Mouse (Mus musculus): ENCODE measurements around the gene Skap1.

DNA sequence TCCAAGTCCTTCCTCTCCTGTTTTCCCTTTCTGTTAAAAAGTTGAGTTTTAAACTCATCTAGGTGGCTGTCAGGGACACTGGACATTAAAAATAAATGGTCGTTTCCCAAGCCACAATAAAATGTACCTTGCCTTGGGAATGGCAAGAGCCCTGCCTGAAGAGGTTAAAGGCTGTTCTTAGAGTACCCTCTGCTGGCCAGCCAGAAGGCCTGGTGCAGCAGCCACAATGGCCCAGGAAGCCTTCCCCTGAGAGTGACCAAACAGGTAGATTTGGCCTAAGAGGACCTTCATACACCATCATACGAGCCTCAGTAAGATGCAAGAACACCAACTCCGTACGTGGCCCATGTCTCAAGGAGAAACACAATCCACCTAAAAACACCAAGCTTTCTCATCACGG is 246.9 kb downstream of the Skap1 start:
- TF ChIP-seq CTCF (IDR thresholded peaks at IDR 0.05; ENCODE audit: control insufficient read depth, insufficient read depth, low read length), result no peak
- TF ChIP-seq POLR2A (IDR thresholded peaks at IDR 0.05; ENCODE audit: borderline replicate concordance, control insufficient read depth, low read depth, low read length), result no peak
